Mouse (Mus musculus): Measurements from ENCODE around the gene Dio2. TPM values are rescaled to one million over a fixed set of nuclear protein-coding genes. Genes with fewer than 3 reads are reported as not detected.

Dio2 gene
- polyA plus RNA-seq (2012; rRNA removed; ENCODE audit: low replicate concordance), result 0.31 and 0.98 TPM in 2 replicates

DNA sequence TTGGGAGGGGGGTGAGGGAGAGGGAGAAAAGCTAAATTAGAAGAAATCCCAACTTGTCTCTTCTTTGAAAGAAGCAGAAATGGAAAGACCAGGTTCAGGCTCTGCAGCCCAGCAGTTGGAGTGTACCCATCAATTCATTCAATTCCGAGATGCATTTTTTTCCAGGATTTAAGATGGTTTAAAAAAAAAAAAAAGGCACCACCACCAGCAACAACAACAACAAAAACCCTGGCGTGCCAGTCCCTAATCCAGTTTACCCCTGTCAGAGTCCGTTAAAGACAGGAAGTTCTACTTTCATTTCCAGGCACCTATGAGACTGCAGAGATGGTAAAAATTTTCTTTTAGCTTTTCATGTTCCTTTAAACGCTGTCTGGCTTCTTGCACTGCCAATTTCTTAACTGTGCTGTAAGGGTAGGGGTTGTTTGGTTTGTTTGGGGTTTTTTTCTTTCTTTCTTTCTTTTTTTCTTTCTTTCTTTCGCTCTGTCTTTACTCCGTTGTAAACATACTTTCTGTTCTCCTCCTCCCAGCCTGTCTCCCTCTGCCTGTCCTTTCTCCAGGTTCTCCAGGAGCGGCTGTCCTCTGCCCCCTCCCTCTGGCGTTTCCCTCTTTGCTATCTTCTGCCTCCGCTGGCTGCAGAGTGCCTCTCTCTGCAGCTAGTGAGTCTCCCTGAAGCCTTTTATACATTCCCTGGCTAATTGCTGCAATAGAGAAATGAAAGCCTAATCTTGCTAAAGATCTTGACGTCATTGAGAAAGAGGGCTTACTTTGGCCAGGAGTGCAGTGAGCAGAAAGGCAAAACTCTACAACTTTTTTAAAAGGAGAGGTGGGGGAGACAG lies at the start of gene Dio2:
Gene Dio2 (minus strand): TSS at position 51 of the 836 bp plus-strand sequence.

